Mouse (Mus musculus) cerebellum, postnatal 10 days (tissue): ENCODE measurements at regions not wholly inside any gene's neighbourhood (a gene's known extent, or its start where the extent isn't known, plus 50 kb on each side); places are given as distances from the start of the nearest gene placed in this dataset.

Experiments used
- DNase-seq, 2 experiments: peaks; one replicate each; pipeline ENCODE4 v3.0.0; 2021; ENCODE audit warnings: mixed read lengths in 2 of 2

DNA sequence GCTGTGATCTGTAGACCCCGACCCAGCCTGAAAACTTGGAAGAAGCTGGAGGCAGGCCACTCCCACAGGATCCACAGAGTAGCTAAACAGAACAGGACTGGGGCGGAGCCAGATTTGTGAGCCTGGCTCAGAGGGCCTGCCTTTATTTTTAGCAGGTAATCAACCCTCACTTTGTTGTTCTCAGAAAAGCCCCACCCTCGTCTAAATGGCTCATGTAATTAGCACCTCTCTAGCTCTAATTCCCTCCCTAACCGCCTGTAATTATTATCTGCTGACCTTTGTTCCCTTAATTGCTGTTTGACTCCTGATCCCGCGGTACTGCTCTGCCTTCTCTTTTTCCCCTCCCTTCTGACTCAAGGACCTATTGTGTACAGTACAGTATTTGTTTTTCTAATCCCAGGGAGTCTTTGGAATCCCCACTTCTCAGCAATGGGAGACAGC, 95.6 kb upstream of the Bdnf start:
- DNase-seq, result no peak

GRCm38 (mm10) chr2:109618341-109619058, 56.0 kb upstream of the Bdnf start:
- DNase-seq, result no peak

DNA sequence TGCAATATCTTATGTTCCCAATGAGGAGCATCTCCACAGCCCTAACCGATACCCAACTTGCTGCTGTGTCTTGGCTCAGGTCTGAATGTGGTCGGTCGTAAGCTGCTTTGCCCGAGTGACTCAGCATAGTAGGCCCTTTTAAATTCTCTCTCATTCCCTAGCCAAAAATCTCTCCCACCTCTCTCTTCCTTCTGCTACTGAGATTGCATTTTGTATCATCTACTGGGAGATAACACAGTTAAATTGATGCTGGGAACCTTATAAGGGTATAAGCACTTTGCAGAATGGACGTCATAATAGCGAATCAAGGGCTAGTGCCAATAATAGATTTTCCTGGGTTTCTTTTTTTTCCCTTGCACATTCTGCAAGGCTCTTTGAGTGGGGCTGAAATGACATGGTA, 54.8 kb upstream of the Bdnf start:
- DNase-seq, result no peak

GRCm38 (mm10) chr2:109621595-109621994, 52.9 kb upstream of the Bdnf start:
- no peak for DNase-seq
